Mouse (Mus musculus): ENCODE measurements at regions not wholly inside any gene's neighbourhood (a gene's known extent, or its start where the extent isn't known, plus 50 kb on each side); places are given as distances from the start of the nearest gene placed in this dataset.

- DNase-seq, result no peak
- no peaks in the 10 kb centered on the region for H3K27me3 ChIP-seq (ENCODE audit: insufficient read depth, low read length)
- H3K36me3 ChIP-seq (ENCODE audit: insufficient read depth), result no peaks in the 10 kb centered on the region
- H3K4me2 ChIP-seq, result no peak overlapping the region
- no peak overlapping the region for H3K9ac ChIP-seq
- H3K9me3 ChIP-seq (ENCODE audit: low read depth, low read length), result no peaks in the 10 kb centered on the region
- no peak overlapping the region for H3K27ac ChIP-seq (ENCODE audit: low read depth)
- TF ChIP-seq CTCF (IDR thresholded peaks at IDR 0.05; ENCODE audit: low read depth), result no peak
- no peak overlapping the region for H3K4me3 ChIP-seq (ENCODE audit: low read depth, low read length)
- ATAC-seq (ENCODE audit: insufficient read depth), result no peak
- 77% methylated on average over 5 of the region's 5 CpGs for WGBS
- no peaks in the 10 kb centered on the region for H3K4me1 ChIP-seq (ENCODE audit: insufficient read depth)
Measured at GRCm38 (mm10) chr3:50851083-50851637, 373.1 kb upstream of the Noct start.

- DNase-seq, result no peak
- TF ChIP-seq CTCF (IDR thresholded peaks at IDR 0.05; ENCODE audit: low read depth), result no peak
- no peaks in the 10 kb centered on the region for H3K36me3 ChIP-seq (ENCODE audit: insufficient read depth)
- no peak for ATAC-seq (ENCODE audit: insufficient read depth)
- no peaks in the 10 kb centered on the region for H3K27me3 ChIP-seq (ENCODE audit: insufficient read depth, low read length)
- no peak overlapping the region for H3K4me2 ChIP-seq
- H3K9me3 ChIP-seq (ENCODE audit: low read depth, low read length), result no peaks in the 10 kb centered on the region
- no peak overlapping the region for H3K4me3 ChIP-seq (ENCODE audit: low read depth, low read length)
- H3K9ac ChIP-seq, result no peak overlapping the region
- no peak overlapping the region for H3K27ac ChIP-seq (ENCODE audit: low read depth)
- H3K4me1 ChIP-seq (ENCODE audit: insufficient read depth), result no peaks in the 10 kb centered on the region
- 100% methylated on average over 1 of the region's 1 CpGs for WGBS
Measured at GRCm38 (mm10) chr3:50867105-50867504, 357.1 kb upstream of the Noct start.

GRCm38 (mm10) chr3:50869211-50869610, 355.0 kb upstream of the Noct start:
- Histone ChIP-seq H3K36me3 (ENCODE audit: insufficient read depth) (no peaks in the 10 kb centered on the region), H3K4me3 (ENCODE audit: low read depth, low read length) (no peak overlapping the region), H3K9me3 (ENCODE audit: low read depth, low read length) (no peaks in the 10 kb centered on the region), H3K27me3 (ENCODE audit: insufficient read depth, low read length) (no peaks in the 10 kb centered on the region), H3K9ac (no peak overlapping the region), H3K27ac (ENCODE audit: low read depth) (no peak overlapping the region), H3K4me2 (no peak overlapping the region), H3K4me1 (ENCODE audit: insufficient read depth) (no peaks in the 10 kb centered on the region)
- no peak for TF ChIP-seq CTCF (IDR thresholded peaks at IDR 0.05; ENCODE audit: low read depth)
- 75% methylated on average over 3 of the region's 3 CpGs for WGBS
- peak; percentile 7 for DNase-seq
- ATAC-seq (ENCODE audit: insufficient read depth), result no peak

DNA sequence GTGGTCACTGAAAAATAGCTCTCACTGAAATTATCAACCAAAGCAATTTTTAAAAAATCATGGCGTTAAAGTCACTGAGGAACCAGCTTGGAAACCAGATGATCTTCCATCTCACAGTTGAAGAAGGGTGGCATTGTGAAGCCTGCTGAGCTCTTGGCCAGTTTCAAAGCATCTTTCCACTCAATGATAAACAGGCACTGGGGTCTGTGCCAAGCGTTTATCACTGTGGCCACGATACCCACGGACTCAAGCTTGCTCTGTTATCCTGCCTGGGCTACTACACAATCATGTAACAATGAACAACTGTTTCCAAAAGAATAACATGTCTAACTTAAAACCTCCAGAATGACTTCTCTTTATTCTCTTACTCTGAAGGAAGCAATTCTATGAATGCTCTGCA, 345.2 kb upstream of the Noct start:
- DNase-seq (no peak), ATAC-seq (ENCODE audit: insufficient read depth) (no peak)
- no peaks in the 10 kb centered on the region for H3K27me3 ChIP-seq (ENCODE audit: insufficient read depth, low read length)
- no peak for TF ChIP-seq CTCF (IDR thresholded peaks at IDR 0.05; ENCODE audit: low read depth)
- H3K4me2 ChIP-seq, result no peak overlapping the region
- H3K9me3 ChIP-seq (ENCODE audit: low read depth, low read length), result no peaks in the 10 kb centered on the region
- no peak overlapping the region for H3K27ac ChIP-seq (ENCODE audit: low read depth)
- no peak overlapping the region for H3K9ac ChIP-seq
- WGBS, result 71% methylated on average over 4 of the region's 4 CpGs
- H3K4me1 ChIP-seq (ENCODE audit: insufficient read depth), result no peaks in the 10 kb centered on the region
- H3K4me3 ChIP-seq (ENCODE audit: low read depth, low read length), result no peak overlapping the region
- no peaks in the 10 kb centered on the region for H3K36me3 ChIP-seq (ENCODE audit: insufficient read depth)

DNA sequence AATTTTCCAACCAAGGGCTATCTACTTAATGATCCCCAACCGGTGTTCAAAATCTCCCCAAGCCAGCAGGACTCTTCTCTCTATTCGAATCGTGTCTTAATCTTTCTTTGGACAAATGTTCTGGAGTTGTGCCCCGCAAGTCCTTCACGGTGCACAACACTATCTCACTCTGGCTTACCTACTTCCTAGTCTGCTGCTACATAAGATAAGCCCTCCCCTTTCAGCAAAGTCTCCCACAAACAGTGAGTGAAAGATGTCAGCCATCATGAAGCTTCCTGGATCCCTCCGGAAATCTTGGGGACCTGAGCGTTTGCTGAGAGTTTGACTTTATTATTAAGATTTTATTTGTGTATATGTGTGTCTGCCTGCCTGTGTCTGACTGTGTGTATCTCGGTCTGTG, 344.7 kb upstream of the Noct start:
- Histone ChIP-seq H3K27me3 (ENCODE audit: insufficient read depth, low read length) (no peaks in the 10 kb centered on the region), H3K4me3 (ENCODE audit: low read depth, low read length) (no peak overlapping the region), H3K27ac (ENCODE audit: low read depth) (no peak overlapping the region), H3K36me3 (ENCODE audit: insufficient read depth) (no peaks in the 10 kb centered on the region), H3K4me1 (ENCODE audit: insufficient read depth) (no peaks in the 10 kb centered on the region), H3K4me2 (no peak overlapping the region), H3K9me3 (ENCODE audit: low read depth, low read length) (no peaks in the 10 kb centered on the region), H3K9ac (no peak overlapping the region)
- no peak for ATAC-seq (ENCODE audit: insufficient read depth)
- no peak for TF ChIP-seq CTCF (IDR thresholded peaks at IDR 0.05; ENCODE audit: low read depth)
- no peak for DNase-seq
- WGBS, result 79% methylated on average over 8 of the region's 8 CpGs

DNA sequence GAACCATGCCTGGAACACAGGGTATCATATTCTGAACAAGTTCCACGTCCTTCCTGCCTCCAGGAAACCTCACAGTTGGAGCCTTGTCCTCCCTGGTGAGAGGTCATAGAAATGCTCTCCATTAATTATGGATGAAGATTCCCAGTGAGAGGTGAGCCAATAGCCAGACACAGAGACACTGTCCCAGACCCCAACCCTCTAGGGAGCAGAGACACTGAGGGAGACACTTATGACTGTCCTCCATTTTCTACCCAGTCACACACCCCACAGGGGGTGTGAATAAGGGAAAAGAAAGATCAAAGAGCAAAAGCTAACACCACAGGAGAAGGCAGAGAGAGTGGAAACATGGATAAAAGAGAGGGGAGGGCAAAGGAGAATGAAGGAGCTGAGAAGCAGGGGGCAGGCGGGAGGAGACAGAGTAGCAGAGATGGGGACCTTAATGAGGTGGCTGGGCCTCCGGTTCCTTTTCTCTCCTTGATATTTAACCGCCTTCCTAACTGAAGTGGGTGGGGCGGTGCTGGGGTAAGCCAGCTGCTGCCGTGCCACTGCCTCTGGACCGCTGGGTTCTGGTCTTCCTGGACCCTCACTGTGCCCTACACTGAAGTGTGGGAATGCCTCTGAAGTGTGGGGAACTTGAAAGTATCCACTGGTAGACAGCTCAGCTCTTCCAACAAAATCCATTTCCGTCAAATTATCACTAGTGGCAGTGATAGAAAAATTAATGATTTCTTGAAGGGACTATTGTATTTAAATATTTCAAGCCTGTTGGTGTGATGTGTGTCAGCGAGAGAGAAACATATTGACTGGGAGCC, 342.6 kb upstream of the Noct start:
- no peak overlapping the region for H3K4me3 ChIP-seq (ENCODE audit: low read depth, low read length)
- ATAC-seq (ENCODE audit: insufficient read depth) (no peak), DNase-seq (peak; percentile 1)
- no peaks in the 10 kb centered on the region for H3K9me3 ChIP-seq (ENCODE audit: low read depth, low read length)
- no peak overlapping the region for H3K9ac ChIP-seq
- H3K36me3 ChIP-seq (ENCODE audit: insufficient read depth), result no peaks in the 10 kb centered on the region
- H3K4me2 ChIP-seq, result no peak overlapping the region
- H3K27ac ChIP-seq (ENCODE audit: low read depth), result no peak overlapping the region
- 18% methylated on average over 9 of the region's 9 CpGs for WGBS
- H3K27me3 ChIP-seq (ENCODE audit: insufficient read depth, low read length), result no peaks in the 10 kb centered on the region
- TF ChIP-seq CTCF (IDR thresholded peaks at IDR 0.05; ENCODE audit: low read depth), result no peak
- no peaks in the 10 kb centered on the region for H3K4me1 ChIP-seq (ENCODE audit: insufficient read depth)

DNA sequence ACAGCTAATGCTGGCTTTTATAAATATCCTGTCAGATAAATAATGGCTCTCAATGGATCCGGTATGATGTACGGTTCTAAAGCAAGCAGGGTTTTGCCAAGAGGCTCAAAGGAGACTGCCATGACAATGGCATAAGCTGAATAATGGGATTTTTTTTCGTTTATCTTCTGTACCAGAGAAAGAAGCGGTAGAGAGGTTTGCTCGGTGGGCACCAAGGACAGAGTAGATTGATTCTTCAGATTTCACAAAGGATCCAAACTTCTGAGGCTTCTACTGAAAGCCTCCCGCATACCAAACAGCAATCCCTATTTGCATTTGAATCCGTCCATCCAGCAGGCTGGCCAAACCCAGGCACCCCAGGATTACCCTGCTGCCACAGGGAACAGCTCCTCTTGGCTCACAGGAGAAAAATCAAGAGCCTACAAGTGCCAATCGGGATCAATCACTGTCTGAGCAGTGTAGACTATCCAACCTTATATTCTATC, 342.0 kb upstream of the Noct start:
- H3K36me3 ChIP-seq (ENCODE audit: insufficient read depth), result no peaks in the 10 kb centered on the region
- H3K4me2 ChIP-seq, result no peak overlapping the region
- no peaks in the 10 kb centered on the region for H3K4me1 ChIP-seq (ENCODE audit: insufficient read depth)
- no peak for TF ChIP-seq CTCF (IDR thresholded peaks at IDR 0.05; ENCODE audit: low read depth)
- no peak overlapping the region for H3K27ac ChIP-seq (ENCODE audit: low read depth)
- H3K9ac ChIP-seq, result no peak overlapping the region
- ATAC-seq (ENCODE audit: insufficient read depth) (no peak), DNase-seq (no peak)
- WGBS, result 19% methylated on average over 8 of the region's 8 CpGs
- H3K27me3 ChIP-seq (ENCODE audit: insufficient read depth, low read length), result no peaks in the 10 kb centered on the region
- no peaks in the 10 kb centered on the region for H3K9me3 ChIP-seq (ENCODE audit: low read depth, low read length)
- H3K4me3 ChIP-seq (ENCODE audit: low read depth, low read length), result no peak overlapping the region
